Mouse (Mus musculus) neutrophil, adult 5-6 weeks (primary cell): Measurements from ENCODE around the gene Hnrnpul1. TPM values are rescaled to one million over a fixed set of nuclear protein-coding genes. Genes with fewer than 3 reads are reported as not detected.

Experiments used
- ATAC-seq: fragments of 151-379, 151-347 bp; 2 replicates; pipeline ENCODE4 v1.8.0; 2017; ENCODE audit warnings: mild to moderate bottlenecking, moderate TSS enrichment; ENCODE audit not compliant: insufficient number of reproducible peaks, poor library complexity, low FRiP score, severe bottlenecking; ENCODE audit errors: extremely low read depth
- total RNA-seq: library from RNA; stranded (forward); fragments of 200-1000 nt; gene quantifications from 2 replicates; pipeline ENCODE4 v1.2.3, GENCODE M21; 2017

Gene Hnrnpul1
- total RNA-seq, 1 experiment from 2014 or later: 198 TPM

DNA sequence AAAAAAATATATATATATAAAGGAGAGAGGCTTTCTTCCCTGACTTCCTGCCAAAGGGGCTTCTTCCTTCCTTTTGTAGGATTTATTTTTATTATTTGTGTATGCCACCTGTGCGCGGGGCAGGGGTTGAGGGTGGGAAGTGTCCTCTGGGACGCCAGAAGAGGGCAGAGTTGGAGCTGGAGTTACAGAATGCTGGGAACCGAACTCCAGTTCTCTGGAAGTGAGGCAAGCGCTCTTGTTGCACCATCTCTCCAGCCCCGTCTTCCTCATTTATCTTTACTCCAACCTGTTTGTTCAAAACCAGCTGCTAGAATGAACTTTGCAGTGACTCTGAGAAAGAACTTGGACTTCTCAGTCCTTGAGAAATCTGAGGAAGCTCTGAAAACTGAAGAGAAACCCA lies 74.6 kb downstream of the Hnrnpul1 start:
- no peak for ATAC-seq

DNA sequence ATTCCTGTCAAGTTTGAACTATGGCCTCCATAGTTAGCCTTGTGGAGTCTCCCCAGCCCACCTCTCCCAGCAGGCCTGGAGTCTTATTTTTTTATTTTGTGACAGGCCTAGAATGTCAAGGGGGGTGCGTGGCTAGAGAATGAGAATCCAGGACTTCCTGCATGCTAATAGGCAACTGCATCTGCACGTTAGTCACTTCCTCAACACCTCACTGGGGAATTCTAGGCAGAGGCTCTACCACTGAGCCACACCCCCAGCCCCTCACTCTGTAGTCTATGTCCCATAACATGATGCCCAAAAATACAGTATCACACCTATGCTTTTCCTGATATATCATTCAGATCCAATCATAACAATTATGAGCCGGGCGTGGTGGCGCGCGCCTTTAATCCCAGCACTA lies 77.5 kb downstream of the Hnrnpul1 start:
- no peak for ATAC-seq

DNA sequence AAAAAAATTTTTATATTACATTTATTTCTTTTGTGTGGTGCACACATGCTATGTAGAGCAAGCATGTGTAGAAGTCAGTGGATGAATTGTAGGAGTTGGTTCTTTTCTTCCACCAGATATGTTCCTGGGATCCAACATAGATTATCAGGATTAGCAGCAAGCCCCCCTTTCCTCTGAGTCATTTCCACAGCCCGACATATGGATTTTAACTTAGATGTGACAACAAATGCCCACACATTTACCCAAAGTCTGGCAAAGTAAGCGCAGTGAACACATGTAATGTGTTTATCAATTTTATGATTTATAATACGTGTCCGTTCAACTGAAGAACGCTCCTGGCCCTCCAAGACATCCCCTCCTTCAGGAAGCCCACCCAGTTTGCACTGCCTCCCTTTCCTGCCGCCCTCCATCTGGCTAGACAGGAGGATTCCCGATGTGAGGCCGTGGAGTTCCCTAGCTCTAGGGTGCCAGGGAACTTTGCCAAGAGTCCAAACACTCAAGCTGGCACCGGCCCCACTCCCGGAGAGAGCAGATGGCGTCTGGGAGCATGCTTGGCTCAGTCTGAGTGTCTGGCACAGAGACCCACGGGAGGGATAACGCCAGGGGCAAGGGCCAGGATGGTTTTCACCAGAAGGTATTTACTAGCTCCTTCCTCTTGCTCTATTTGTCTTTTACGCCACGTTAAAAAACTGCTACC lies 78.3 kb downstream of the Hnrnpul1 start:
- ATAC-seq: no peak

GRCm38 (mm10) chr7:25675405-25675804 lies 79.2 kb downstream of the Hnrnpul1 start:
- ATAC-seq: no peak

- ATAC-seq: peak; percentile 25; the same call in 1 of the 2 replicates
Measured at GRCm38 (mm10) chr7:25674719-25675300, 79.7 kb downstream of the Hnrnpul1 start, which contains the start of gene Tmem91. Tmem91 (minus strand) TSS chr7:25675166.

- no peak for ATAC-seq
Measured at GRCm38 (mm10) chr7:25674297-25674696, 80.3 kb downstream of the Hnrnpul1 start.

- ATAC-seq: no peak
Measured at GRCm38 (mm10) chr7:25672442-25672841, 82.1 kb downstream of the Hnrnpul1 start.

DNA sequence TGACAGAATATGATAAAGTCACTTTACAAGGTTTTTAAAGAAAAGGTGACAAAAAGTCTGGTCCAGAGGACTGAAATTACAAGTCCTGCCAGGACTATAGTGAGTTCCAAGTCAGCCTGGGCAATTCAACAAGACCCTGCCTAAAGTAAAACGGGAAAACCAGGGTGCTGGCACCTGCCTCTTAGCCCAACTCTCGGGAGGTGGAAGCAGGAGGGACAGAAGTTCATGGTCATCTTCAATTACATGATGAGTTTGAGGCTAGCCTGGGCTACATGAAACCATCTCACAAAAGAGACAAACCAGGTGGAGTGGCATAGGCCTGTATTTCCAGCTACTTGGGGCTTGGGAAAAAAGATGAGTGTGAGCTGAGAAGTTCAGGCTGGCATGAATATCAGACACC lies 82.9 kb downstream of the Hnrnpul1 start:
- ATAC-seq: no peak

Other genes with a start within 250 kb of the Hnrnpul1 start
- not detected in 2 replicates for gene Ceacam2, start 214.9 kb downstream of the Hnrnpul1 start, total RNA-seq
- not detected in 2 replicates for gene Erich4, start 138.9 kb downstream of the Hnrnpul1 start, total RNA-seq
- 129 and 155 TPM in 2 replicates for gene Dmac2, start 135.3 kb downstream of the Hnrnpul1 start, total RNA-seq
- 31.7 and 33.4 TPM in 2 replicates for gene B3gnt8, start 128.1 kb downstream of the Hnrnpul1 start, total RNA-seq
- gene Bckdha, start 95.8 kb downstream of the Hnrnpul1 start, total RNA-seq: 34.4 and 37.0 TPM in 2 replicates
- 33.1 and 40.1 TPM in 2 replicates for gene Exosc5, start 95.6 kb downstream of the Hnrnpul1 start, total RNA-seq
- gene Tmem91, start 79.6 kb downstream of the Hnrnpul1 start, total RNA-seq: 0.70 and 4.5 TPM in 2 replicates
- 41.0 and 54.8 TPM in 2 replicates for gene B9d2, start 74.0 kb downstream of the Hnrnpul1 start, total RNA-seq
- gene Tgfb1, start 67.8 kb downstream of the Hnrnpul1 start, total RNA-seq: 66.7 and 71.3 TPM in 2 replicates
- 30.7 and 31.9 TPM in 2 replicates for gene Ccdc97, start 35.7 kb downstream of the Hnrnpul1 start, total RNA-seq
- 1.1 and 2.2 TPM in 2 replicates for gene Axl, start 33.9 kb upstream of the Hnrnpul1 start, total RNA-seq
- 1.2 and 2.8 TPM in 2 replicates for gene Cyp2s1, start 62.2 kb upstream of the Hnrnpul1 start, total RNA-seq
- gene Cyp2b10, start 142.9 kb upstream of the Hnrnpul1 start, total RNA-seq: 0.35 TPM in 1 of 2 replicates, not detected in the other